Mouse (Mus musculus): ENCODE measurements at regions not wholly inside any gene's neighbourhood (a gene's known extent, or its start where the extent isn't known, plus 50 kb on each side); places are given as distances from the start of the nearest gene placed in this dataset.

- TF ChIP-seq CTCF (IDR thresholded peaks at IDR 0.05; ENCODE audit: low read depth): no peak
- TF ChIP-seq EP300 (IDR thresholded peaks at IDR 0.05; ENCODE audit: low read depth): no peak
Measured at GRCm38 (mm10) chr13:97589626-97590025, 170.8 kb downstream of the Gm10260 start.

Data from liver, embryonic 14.5 days (tissue).